Mouse (Mus musculus): ENCODE results near the gene Naa10.

Gene Naa10

GRCm38 (mm10) chrX:73922550-73922882 lies 772 bp upstream of the Naa10 start:
- in situ Hi-C loops (cut with MboI; ENCODE audit: unreplicated experiment in 2 of 2) = no loop called here

GRCm38 (mm10) chrX:73921285-73921822 lies 390 bp downstream of the Naa10 start:
- in situ Hi-C loops (cut with MboI; ENCODE audit: unreplicated experiment in 2 of 2) = no loop called here

GRCm38 (mm10) chrX:73918631-73919030 lies 3.1 kb downstream of the Naa10 start:
- in situ Hi-C loops (cut with MboI; ENCODE audit: unreplicated experiment in 2 of 2) = loop anchor here in 1 of 2 experiments (10.0 kb wide), 1 partner anchor 204 kb away; the partner anchor contains the start of genes Abcd1 and Bcap31

- in situ Hi-C loops (cut with MboI; ENCODE audit: unreplicated experiment in 2 of 2) = loop anchor here in 1 of 2 experiments (10.0 kb wide), 1 partner anchor 202 kb away; the partner anchor contains the start of genes Abcd1 and Bcap31
Observed at GRCm38 (mm10) chrX:73916945-73917344, 4.8 kb downstream of the Naa10 start.

GRCm38 (mm10) chrX:73914827-73915703 lies 6.7 kb downstream of the Naa10 start:
- in situ Hi-C loops (cut with MboI; ENCODE audit: unreplicated experiment in 2 of 2) = loop anchor here in 1 of 2 experiments (10.0 kb wide), 1 partner anchor 200 kb away; the partner anchor contains the start of genes Abcd1 and Bcap31

- in situ Hi-C loops (cut with MboI; ENCODE audit: unreplicated experiment in 2 of 2) = loop anchor here in 1 of 2 experiments (10.0 kb wide), 1 partner anchor 197 kb away; the partner anchor contains the start of genes Abcd1 and Bcap31
Observed at GRCm38 (mm10) chrX:73911588-73911987, 10.2 kb downstream of the Naa10 start.

- in situ Hi-C loops (cut with MboI; ENCODE audit: unreplicated experiment in 2 of 2) = loop anchor here in 1 of 2 experiments (10.0 kb wide), 1 partner anchor 196 kb away; the partner anchor contains the start of genes Abcd1 and Bcap31
Observed at GRCm38 (mm10) chrX:73911156-73911555, 10.6 kb downstream of the Naa10 start.

GRCm38 (mm10) chrX:73910451-73910850 lies 11.3 kb downstream of the Naa10 start:
- in situ Hi-C loops (cut with MboI; ENCODE audit: unreplicated experiment in 2 of 2) = loop anchor here in 1 of 2 experiments (10.0 kb wide), 1 partner anchor 196 kb away; the partner anchor contains the start of genes Abcd1 and Bcap31

GRCm38 (mm10) chrX:73910049-73910448 lies 11.7 kb downstream of the Naa10 start:
- in situ Hi-C loops (cut with MboI; ENCODE audit: unreplicated experiment in 2 of 2) = loop anchor here in 1 of 2 experiments (10.0 kb wide), 1 partner anchor 195 kb away; the partner anchor contains the start of genes Abcd1 and Bcap31

- in situ Hi-C loops (cut with MboI; ENCODE audit: unreplicated experiment in 2 of 2) = loop anchor here (5.0 to 10.0 kb wide), 2 partner anchors 47 to 49 kb away; no protein-coding TSS in a partner anchor
Observed at GRCm38 (mm10) chrX:73897959-73898358, 23.8 kb downstream of the Naa10 start.

- in situ Hi-C loops (cut with MboI; ENCODE audit: unreplicated experiment in 2 of 2) = loop anchor here (5.0 to 10.0 kb wide), 2 partner anchors 49 to 52 kb away; no protein-coding TSS in a partner anchor
Observed at GRCm38 (mm10) chrX:73895719-73896118, 26.0 kb downstream of the Naa10 start, which contains the start of gene L1cam. L1cam (minus strand) TSS chrX:73896105.

- in situ Hi-C loops (cut with MboI; ENCODE audit: unreplicated experiment in 2 of 2) = loop anchor here in 1 of 2 experiments (5.0 to 10.0 kb wide), 2 partner anchors 52 to 96 kb away; no protein-coding TSS in a partner anchor
Observed at GRCm38 (mm10) chrX:73892833-73893232, 28.9 kb downstream of the Naa10 start.

- in situ Hi-C loops (cut with MboI; ENCODE audit: unreplicated experiment in 2 of 2) = loop anchor here in 1 of 2 experiments (5.0 to 10.0 kb wide), 2 partner anchors 53 to 94 kb away; no protein-coding TSS in a partner anchor
Observed at GRCm38 (mm10) chrX:73891551-73892152, 30.1 kb downstream of the Naa10 start, which contains the start of gene Avpr2. Avpr2 (plus strand) TSS chrX:73892102.

- in situ Hi-C loops (cut with MboI; ENCODE audit: unreplicated experiment in 2 of 2) = no loop called here
Observed at GRCm38 (mm10) chrX:73881463-73881862, 40.3 kb downstream of the Naa10 start.

- in situ Hi-C loops (cut with MboI; ENCODE audit: unreplicated experiment in 2 of 2) = no loop called here
Observed at GRCm38 (mm10) chrX:73881036-73881427, 40.7 kb downstream of the Naa10 start.

- in situ Hi-C loops (cut with MboI; ENCODE audit: unreplicated experiment in 2 of 2) = no loop called here
Observed at GRCm38 (mm10) chrX:73880194-73881035, 41.3 kb downstream of the Naa10 start.

- in situ Hi-C loops (cut with MboI; ENCODE audit: unreplicated experiment in 2 of 2) = no loop called here
Observed at GRCm38 (mm10) chrX:73877014-73877413, 44.7 kb downstream of the Naa10 start.

- in situ Hi-C loops (cut with MboI; ENCODE audit: unreplicated experiment in 2 of 2) = no loop called here
Observed at GRCm38 (mm10) chrX:73875881-73876280, 45.9 kb downstream of the Naa10 start.

- in situ Hi-C loops (cut with MboI; ENCODE audit: unreplicated experiment in 2 of 2) = no loop called here
Observed at GRCm38 (mm10) chrX:73871956-73872355, 49.8 kb downstream of the Naa10 start.

Measured in v-Abl transformed pro-B cells (cell line).